ENCODE assay signal across 15 mouse cellular contexts in the genomic region with DNA sequence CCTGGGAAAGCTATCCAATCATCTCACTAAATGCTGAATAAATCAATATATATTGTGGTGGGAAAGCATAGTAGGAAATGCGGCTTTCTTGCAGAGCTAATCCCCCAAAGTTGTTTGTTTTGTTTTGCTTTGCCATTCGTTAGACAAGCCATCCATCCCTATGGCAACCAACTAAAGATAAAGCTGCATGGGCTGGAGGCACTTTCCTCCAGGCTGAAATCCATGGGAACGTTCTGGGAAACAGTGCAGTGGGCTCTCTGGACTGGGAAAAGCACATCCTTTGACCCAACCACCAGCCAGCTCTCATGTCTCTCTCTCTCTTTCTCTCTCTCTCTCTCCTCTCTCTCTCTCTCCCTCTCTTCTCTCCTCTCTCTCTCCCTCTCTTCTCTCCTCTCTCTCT.
DNase-seq lines count a peak whose midpoint lies in the region; ATAC-seq and TF ChIP-seq lines count a peak whose summit lies in the region.
"Had no signal": no experiment of that assay in that cellular context is flagged by ENCODE, and none has a peak within 500 bp of the region (broad histone marks: within the 10 kb centered on the region; RNA-seq: fewer than 3 reads in every experiment).

No protein-coding gene starts in this region.

- TF ChIP-seq CTCF in lung, embryonic 14.5 days (IDR thresholded peaks at IDR 0.05; ENCODE audit: low read depth), result no peak

- no peak overlapping the region for H3K9ac ChIP-seq in lung, embryonic 14.5 days
- H3K9ac ChIP-seq in hindbrain, embryonic 14.5 days, result no peak overlapping the region
- no peak overlapping the region for H3K9ac ChIP-seq in midbrain, embryonic 16.5 days (ENCODE audit: low read depth, low read length)
- no peak overlapping the region for H3K9ac ChIP-seq in kidney, embryonic 15.5 days

- no peak overlapping the region for H3K4me3 ChIP-seq in lung, embryonic 14.5 days (ENCODE audit: low read depth, low read length)
- no peak overlapping the region for H3K4me3 ChIP-seq in hindbrain, embryonic 14.5 days (replicated peaks; ENCODE audit: low read length)
- H3K4me3 ChIP-seq in midbrain, embryonic 16.5 days (ENCODE audit: low read depth, low read length), result no peak overlapping the region
- H3K4me3 ChIP-seq in kidney, embryonic 15.5 days (replicated peaks), result no peak overlapping the region
- H3K4me3 ChIP-seq: gastrocnemius, adult 2 months had no signal

- no peaks in the 10 kb centered on the region for H3K9me3 ChIP-seq in lung, embryonic 14.5 days (ENCODE audit: low read depth, low read length)
- H3K9me3 ChIP-seq in hindbrain, embryonic 14.5 days (ENCODE audit: control insufficient read depth, low read length), result peaks cover 3% of the 10 kb centered on the region; the same call in 1 of the 2 replicates
- H3K9me3 ChIP-seq in midbrain, embryonic 16.5 days (replicated peaks; ENCODE audit: control insufficient read depth, low read length, poor library complexity, severe bottlenecking), result no peaks in the 10 kb centered on the region
- H3K9me3 ChIP-seq in kidney, embryonic 15.5 days (replicated peaks), result 0 out of 2 replicates have a peak, but pooled peaks cover under 1% of the 10 kb centered on the region

- H3K27ac ChIP-seq in lung, embryonic 14.5 days (ENCODE audit: low read depth), result no peak overlapping the region
- H3K27ac ChIP-seq in hindbrain, embryonic 14.5 days, result peak overlapping the region; percentile 28; the same call in 1 of the 2 replicates
- H3K27ac ChIP-seq in midbrain, embryonic 16.5 days (ENCODE audit: low read length), result peak overlapping the region; percentile 66; the same call in 1 of the 2 replicates
- no peak overlapping the region for H3K27ac ChIP-seq in kidney, embryonic 15.5 days
- H3K27ac ChIP-seq: gastrocnemius, adult 2 months had no signal

- no peak overlapping the region for H3K4me2 ChIP-seq in lung, embryonic 14.5 days
- no peak overlapping the region for H3K4me2 ChIP-seq in hindbrain, embryonic 14.5 days (replicated peaks)
- H3K4me2 ChIP-seq in midbrain, embryonic 16.5 days (ENCODE audit: low read length), result no peak overlapping the region
- H3K4me2 ChIP-seq in kidney, embryonic 15.5 days, result no peak overlapping the region

- WGBS in lung, embryonic 14.5 days, result 16% methylated on average over 3 of the region's 3 CpGs
- WGBS in hindbrain, embryonic 14.5 days, result 15% methylated on average over 3 of the region's 3 CpGs
- WGBS in midbrain, embryonic 16.5 days, result 2% methylated on average over 3 of the region's 3 CpGs
- whole genome bisulfite sequencing in kidney, embryonic 15.5 days, result 36% methylated on average over 3 of the region's 3 CpGs

- no peaks in the 10 kb centered on the region for H3K4me1 ChIP-seq in lung, embryonic 14.5 days (ENCODE audit: insufficient read depth)
- H3K4me1 ChIP-seq in hindbrain, embryonic 14.5 days (replicated peaks; ENCODE audit: control insufficient read depth, insufficient read depth, low read length), result no peaks in the 10 kb centered on the region
- H3K4me1 ChIP-seq in midbrain, embryonic 16.5 days (ENCODE audit: control insufficient read depth, insufficient read depth, low read length), result no peaks in the 10 kb centered on the region; the same call in 1 of the 2 replicates
- no peaks in the 10 kb centered on the region for H3K4me1 ChIP-seq in kidney, embryonic 15.5 days

- H3K36me3 ChIP-seq in lung, embryonic 14.5 days (ENCODE audit: insufficient read depth), result no peaks in the 10 kb centered on the region
- no peaks in the 10 kb centered on the region for H3K36me3 ChIP-seq in hindbrain, embryonic 14.5 days (replicated peaks; ENCODE audit: control insufficient read depth, insufficient read depth)
- H3K36me3 ChIP-seq in midbrain, embryonic 16.5 days (ENCODE audit: control insufficient read depth, insufficient read depth, low read length), result no peaks in the 10 kb centered on the region
- no peaks in the 10 kb centered on the region for H3K36me3 ChIP-seq in kidney, embryonic 15.5 days

- ATAC-seq in lung, embryonic 14.5 days (ENCODE audit: insufficient read depth), result no peak
- ATAC-seq in hindbrain, embryonic 14.5 days (ENCODE audit: low FRiP score), result peak; percentile 72; the same call in 1 of the 2 replicates
- ATAC-seq in midbrain, embryonic 16.5 days, result peak; percentile 91
- ATAC-seq in kidney, embryonic 15.5 days (replicated peaks; ENCODE audit: low FRiP score), result no peak
- ATAC-seq: activated CD4-positive, CD25-positive, alpha-beta regulatory T cell, adult 4 months had no signal

- no peaks in the 10 kb centered on the region for H3K27me3 ChIP-seq in lung, embryonic 14.5 days (ENCODE audit: insufficient read depth, low read length)
- no peaks in the 10 kb centered on the region for H3K27me3 ChIP-seq in hindbrain, embryonic 14.5 days (ENCODE audit: control insufficient read depth, insufficient read depth, low read length)
- no peaks in the 10 kb centered on the region for H3K27me3 ChIP-seq in midbrain, embryonic 16.5 days (ENCODE audit: control insufficient read depth, insufficient read depth, low read depth, low read length)
- no peaks in the 10 kb centered on the region for H3K27me3 ChIP-seq in kidney, embryonic 15.5 days

- peak; percentile 11 for DNase-seq in lung, embryonic 14.5 days
- DNase-seq in lung, postnatal 36 days, result no peak
- DNase-seq in embryo, embryonic 11 days, result peak; percentile 20
- peak; percentile 37 for DNase-seq in hindbrain, embryonic 14.5 days (ENCODE audit: low spot score)
- DNase-seq in T-cell, adult 2 months (ENCODE audit: low spot score), result no peak
- no peak for DNase-seq in lung, postnatal 25 days (ENCODE audit: low spot score)
- DNase-seq: cerebellum, adult 9-10 months; gastrocnemius, adult 2 months; kidney, adult 11 months; kidney, postnatal 25 days; lung, adult 18-20 months; right cerebral cortex, postnatal 14 days had no signal

Comparison
In these comparisons a context has a peak if more than half of its experiments do, and no peak if none do; other contexts are left out.
1. DNase-seq: peak in lung, embryonic 14.5 days (single experiment), embryo, embryonic 11 days (single experiment) and hindbrain, embryonic 14.5 days (single experiment); none in lung, postnatal 36 days (single experiment), T-cell, adult 2 months (single experiment) and lung, postnatal 25 days (single experiment).
2. ATAC-seq: peak in hindbrain, embryonic 14.5 days (single experiment) and midbrain, embryonic 16.5 days (single experiment); none in lung, embryonic 14.5 days (single experiment) and kidney, embryonic 15.5 days (single experiment).
3. H3K27ac ChIP-seq: peak in hindbrain, embryonic 14.5 days (single experiment) and midbrain, embryonic 16.5 days (single experiment); none in lung, embryonic 14.5 days (single experiment) and kidney, embryonic 15.5 days (single experiment).